Mouse (Mus musculus) erythroid progenitor cell, adult 5-6 weeks (primary cell): ENCODE measurements around the gene Elac2. TPM values are rescaled to one million over a fixed set of nuclear protein-coding genes. Genes with fewer than 3 reads are reported as not detected.

Experiments
- ATAC-seq: replicated peaks from 2 replicates; pipeline ENCODE4 v1.8.0; 2016; ENCODE audit warnings: moderate number of reproducible peaks, mild to moderate bottlenecking, moderate TSS enrichment, inconsistent platforms; ENCODE audit not compliant: poor library complexity, low FRiP score, severe bottlenecking
- total RNA-seq, 2 experiments: library from RNA; stranded (forward) in 1 of 2; stranded (reverse) in 1 of 2; fragments of 150-400 nt in 1 of 2; fragments of 186-747, 209-891 nt in 1 of 2; gene quantifications; 2 replicates each; pipeline versions ENCODE4 v1.2.3 to v1.2.4; 2015 to 2017; ENCODE audit warnings: low replicate concordance in 2 of 2

The Elac2 gene
- total RNA-seq, 2 experiments from 2014 or later: 4.8 to 6.7 TPM

- ATAC-seq: no peak
Measured at GRCm38 (mm10) chr11:65013906-65014305, 35.1 kb downstream of the Elac2 start.

GRCm38 (mm10) chr11:65016754-65017153, 37.9 kb downstream of the Elac2 start:
- no peak for ATAC-seq

DNA sequence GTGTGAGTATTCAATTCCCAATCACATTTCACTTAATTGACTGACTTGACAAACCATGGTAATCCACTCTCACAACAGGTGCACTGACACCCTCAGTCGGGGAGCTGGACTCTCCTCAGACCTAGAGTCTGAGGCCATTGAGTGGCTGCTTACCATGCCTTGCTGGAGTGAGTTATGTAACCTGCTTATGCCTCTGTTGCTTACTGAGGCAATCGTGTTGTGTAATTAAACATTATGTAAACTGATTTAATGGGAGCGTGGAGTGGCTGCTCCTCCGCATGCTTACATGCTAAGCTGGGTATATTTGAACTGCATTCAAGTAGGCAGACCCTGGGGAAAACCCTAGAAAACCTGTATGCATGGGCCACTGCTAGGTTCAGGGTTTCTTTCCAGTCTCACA, 41.9 kb downstream of the Elac2 start:
- ATAC-seq: no peak

- ATAC-seq: no peak
Measured at GRCm38 (mm10) chr11:65022771-65023170, 43.9 kb downstream of the Elac2 start.

- no peak for ATAC-seq
Measured at GRCm38 (mm10) chr11:65028049-65028448, 49.2 kb downstream of the Elac2 start.

DNA sequence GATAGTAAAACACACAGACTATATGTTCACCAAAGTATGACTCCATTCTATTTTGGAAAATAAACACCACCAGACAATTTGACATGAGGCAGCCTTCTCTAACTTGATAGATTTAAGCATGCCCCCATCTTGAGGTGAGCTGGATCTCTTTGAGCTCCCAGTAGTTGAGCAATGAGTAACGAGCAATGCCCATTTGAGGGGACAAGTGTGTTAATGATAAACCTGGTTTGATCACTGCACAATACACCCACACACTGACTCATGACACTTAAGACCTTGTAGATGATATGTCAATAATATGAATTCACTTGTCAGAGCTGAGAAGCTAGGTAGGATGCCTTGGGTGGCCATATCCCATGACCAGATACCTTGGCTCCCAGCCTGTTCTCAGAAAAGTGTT, 51.4 kb downstream of the Elac2 start:
- no peak for ATAC-seq

DNA sequence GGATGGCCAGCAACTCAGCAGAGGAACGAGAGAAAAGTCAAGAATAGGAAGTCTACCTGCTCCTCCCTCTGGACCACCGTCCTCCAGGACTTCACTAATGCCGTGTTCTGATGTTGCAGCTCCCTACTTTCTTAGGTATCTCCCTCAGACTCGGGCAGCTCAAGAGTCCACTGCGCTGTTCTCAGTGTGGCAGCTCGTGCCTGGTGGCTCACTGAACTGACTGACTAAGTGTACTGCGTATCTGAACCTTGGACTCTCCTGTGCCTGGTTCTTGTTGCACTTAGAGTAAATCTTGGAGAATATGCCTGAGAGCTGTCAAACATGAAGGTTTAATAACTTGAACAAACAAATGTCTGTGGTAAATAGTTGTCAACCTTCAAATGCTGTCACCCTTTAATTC, 53.4 kb downstream of the Elac2 start:
- no peak for ATAC-seq

GRCm38 (mm10) chr11:65038996-65039395, 60.2 kb downstream of the Elac2 start:
- no peak for ATAC-seq

DNA sequence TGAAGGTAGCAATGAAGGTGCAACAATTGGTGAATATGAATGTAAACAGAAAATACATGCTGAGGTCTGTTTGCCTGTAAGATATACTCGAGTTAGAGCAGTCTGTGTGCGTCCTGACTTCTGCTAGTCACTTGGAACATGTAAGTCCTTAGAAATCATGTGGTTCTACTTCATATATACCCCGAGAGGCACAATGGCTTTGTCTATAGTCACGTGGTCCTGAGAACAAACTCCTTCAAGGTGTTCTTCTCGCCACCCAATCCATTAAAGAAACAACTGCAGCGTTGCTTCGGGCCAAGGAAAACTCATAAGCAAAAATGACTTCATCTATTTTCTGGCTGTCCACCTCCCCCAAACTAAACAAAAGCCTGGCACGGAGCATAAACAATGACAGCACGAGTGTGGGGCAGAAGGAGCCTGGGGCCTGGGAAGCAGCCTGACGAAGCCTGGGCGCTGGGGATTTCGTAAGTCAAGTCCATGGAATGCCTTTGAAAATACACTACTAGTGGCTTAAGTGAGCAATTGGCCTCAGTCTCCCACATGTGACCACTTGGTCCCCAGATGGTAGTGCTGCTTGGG, 60.8 kb downstream of the Elac2 start:
- ATAC-seq: no peak

DNA sequence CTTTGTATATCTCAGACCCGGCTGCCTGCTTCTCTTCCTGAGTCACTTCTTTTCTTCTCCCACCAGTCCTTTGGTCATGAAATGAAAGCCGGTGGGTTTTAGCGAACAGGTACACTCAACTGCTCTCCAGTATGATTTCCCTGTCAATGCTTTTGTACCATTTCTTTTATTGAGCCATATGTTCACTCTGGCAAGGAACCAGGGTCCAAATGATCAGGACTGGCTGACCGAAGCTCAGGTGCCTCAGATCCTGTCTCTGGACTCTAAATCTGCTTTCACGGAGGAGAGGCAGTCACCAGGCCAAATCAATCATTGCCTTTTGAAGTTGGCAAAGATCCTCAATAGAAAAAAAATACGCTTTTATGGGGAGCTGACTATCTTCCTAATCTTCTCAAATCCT, 61.7 kb downstream of the Elac2 start:
- no peak for ATAC-seq

DNA sequence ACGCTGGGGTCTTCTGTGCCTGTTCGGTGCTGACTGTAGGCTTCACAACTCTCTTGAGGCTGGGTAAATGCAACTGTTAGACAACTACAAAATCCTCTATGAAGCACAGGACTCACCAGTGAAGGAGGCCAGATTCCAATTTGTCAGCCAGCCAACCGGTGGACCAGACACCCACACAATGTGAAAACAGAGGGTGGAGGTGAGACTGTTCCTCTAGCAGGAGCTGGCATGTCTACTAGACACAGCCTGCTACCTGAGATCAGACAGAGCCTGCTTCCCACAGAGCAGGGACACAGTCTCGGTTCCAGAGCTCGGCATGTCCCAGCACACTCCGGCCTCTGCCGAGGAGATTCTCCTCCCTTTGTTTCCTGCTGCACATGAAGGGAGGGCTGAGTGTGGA, 70.3 kb downstream of the Elac2 start:
- no peak for ATAC-seq

- no peak for ATAC-seq
Measured at GRCm38 (mm10) chr11:65050819-65051218, 72.0 kb downstream of the Elac2 start.

Other genes starting within 250 kb of the Elac2 start
- not detected in 2 replicates for gene 1700086D15Rik, start 180.9 kb downstream of the Elac2 start, total RNA-seq (2015; ENCODE audit: low replicate concordance)
- not detected in 2 replicates for gene 1700086D15Rik, start 180.9 kb downstream of the Elac2 start, total RNA-seq (2017; ENCODE audit: low replicate concordance)
- not detected in 2 replicates for gene Arhgap44, start 183.9 kb downstream of the Elac2 start, total RNA-seq (2015; ENCODE audit: low replicate concordance)
- not detected in 2 replicates for gene Arhgap44, start 183.9 kb downstream of the Elac2 start, total RNA-seq (2017; ENCODE audit: low replicate concordance)